Mouse (Mus musculus): ENCODE data around the gene Eml4. TPM values are rescaled to one million over a fixed set of nuclear protein-coding genes. Genes with fewer than 3 reads are reported as not detected.

The Eml4 gene
- polyA plus RNA-seq, 1 experiment from 2014 or later = 13.4 TPM

DNA sequence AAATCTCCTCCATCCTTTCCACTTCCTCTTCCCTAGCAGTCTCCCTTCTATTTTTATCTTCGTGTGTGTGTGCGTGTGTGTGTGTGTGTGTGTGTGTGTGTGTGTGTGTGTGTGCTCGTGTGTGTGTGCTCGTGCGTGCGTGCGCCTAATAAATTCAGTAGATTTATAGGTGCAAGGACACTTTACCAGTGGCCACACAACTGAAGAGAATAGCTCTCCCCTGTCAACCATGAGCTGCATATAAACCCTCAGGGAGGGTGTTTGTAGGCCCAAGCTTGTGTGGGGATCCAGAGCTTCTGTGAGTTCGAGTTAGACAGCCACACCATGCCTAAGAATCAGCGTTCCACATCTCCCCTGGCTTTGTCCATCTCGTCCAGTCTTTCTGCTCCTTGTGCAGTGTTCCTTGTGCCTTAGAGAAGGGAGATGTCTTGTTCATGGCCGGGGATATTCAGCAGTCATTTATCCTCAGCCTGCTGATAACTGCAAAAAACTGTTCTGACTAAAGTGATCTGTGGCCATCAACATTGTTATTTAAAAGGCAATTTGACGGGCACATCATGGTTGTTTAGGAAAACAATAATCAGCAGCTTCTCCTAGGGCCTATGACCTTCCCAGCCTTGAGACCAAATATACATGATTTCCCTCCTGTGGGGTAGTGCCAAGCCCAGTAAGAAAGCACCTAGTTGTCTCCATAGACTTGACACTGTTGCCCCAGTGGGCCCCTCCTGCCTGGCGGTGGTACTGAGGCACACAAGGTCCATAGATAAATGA, 10.2 kb downstream of the Eml4 start:
- DNase-seq (ENCODE audit: low spot score) = no peak
- no peak for ATAC-seq
- 74% methylated on average over 13 of the region's 13 CpGs for WGBS
- Histone ChIP-seq H3K4me1 (ENCODE audit: insufficient read depth, low read depth, low read length) (peaks cover 10% of the 10 kb centered on the region; the same call in 1 of the 2 replicates), H3K9me3 (ENCODE audit: low read length) (no peaks in the 10 kb centered on the region), H3K9ac (replicated peaks; ENCODE audit: low read depth) (no peak overlapping the region), H3K27me3 (replicated peaks; ENCODE audit: insufficient read depth, low read length) (no peaks in the 10 kb centered on the region), H3K27ac (ENCODE audit: low read length) (no peak overlapping the region), H3K4me2 (replicated peaks; ENCODE audit: low read depth, low read length) (no peak overlapping the region), H3K36me3 (ENCODE audit: insufficient read depth, low read length) (no peaks in the 10 kb centered on the region), H3K4me3 (ENCODE audit: low read depth, low read length) (no peak overlapping the region)
- TF ChIP-seq CTCF (IDR thresholded peaks at IDR 0.05) (no peak), EP300 (IDR thresholded peaks at IDR 0.05) (no peak)

DNA sequence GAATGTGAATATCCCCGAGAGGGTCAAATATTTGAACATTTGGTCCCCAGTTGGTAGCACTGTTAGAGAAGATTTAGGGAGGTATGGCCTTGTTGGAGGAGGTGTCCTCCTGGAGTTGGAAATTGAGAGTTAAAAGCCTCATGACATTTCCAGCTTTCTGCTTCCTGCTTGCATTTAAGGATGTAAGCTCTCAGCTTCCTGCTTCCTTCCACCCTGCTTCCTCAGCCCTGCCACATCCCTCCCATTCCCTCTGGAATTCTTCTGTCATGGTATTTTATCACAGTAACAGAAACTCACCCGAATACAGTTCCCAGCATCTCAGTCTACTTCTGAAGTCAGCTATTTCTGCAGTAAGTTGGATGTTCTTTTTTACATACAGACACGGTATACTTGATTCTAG, 12.3 kb downstream of the Eml4 start:
- Histone ChIP-seq H3K4me3 (ENCODE audit: low read depth, low read length) (no peak overlapping the region), H3K36me3 (ENCODE audit: insufficient read depth, low read length) (no peaks in the 10 kb centered on the region), H3K9ac (replicated peaks; ENCODE audit: low read depth) (no peak overlapping the region), H3K4me1 (ENCODE audit: insufficient read depth, low read depth, low read length) (peaks cover 10% of the 10 kb centered on the region; the same call in 1 of the 2 replicates), H3K27me3 (replicated peaks; ENCODE audit: insufficient read depth, low read length) (no peaks in the 10 kb centered on the region), H3K9me3 (ENCODE audit: low read length) (no peaks in the 10 kb centered on the region), H3K27ac (ENCODE audit: low read length) (no peak overlapping the region), H3K4me2 (replicated peaks; ENCODE audit: low read depth, low read length) (no peak overlapping the region)
- DNase-seq (ENCODE audit: low spot score) (no peak), ATAC-seq (no peak)
- 35% methylated on average over 3 of the region's 3 CpGs for WGBS
- TF ChIP-seq CTCF (IDR thresholded peaks at IDR 0.05) (no peak), EP300 (IDR thresholded peaks at IDR 0.05) (no peak)

DNA sequence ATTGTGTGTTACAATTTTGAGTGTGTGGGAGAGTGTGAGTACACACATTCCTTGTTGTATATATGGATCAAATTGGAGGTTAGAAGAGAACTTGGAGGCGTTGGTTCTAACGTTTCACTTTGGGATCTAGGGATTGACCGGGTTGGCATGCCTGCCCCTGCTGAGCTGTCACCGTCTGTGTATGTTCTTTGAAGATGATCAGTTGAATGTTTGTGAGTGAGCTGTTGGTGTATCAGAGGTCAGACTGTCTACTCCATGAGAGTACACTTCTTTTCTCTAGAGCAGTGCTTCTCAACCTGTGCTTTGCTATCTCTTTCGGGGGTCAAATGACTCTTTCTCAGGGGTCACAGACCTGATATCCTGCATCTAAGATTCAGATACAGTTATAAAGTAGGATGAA, 13.6 kb downstream of the Eml4 start:
- WGBS = 72% methylated on average over 5 of the region's 5 CpGs
- no peak overlapping the region for H3K4me2 ChIP-seq (replicated peaks; ENCODE audit: low read depth, low read length)
- DNase-seq (ENCODE audit: low spot score) (no peak), ATAC-seq (no peak)
- no peak overlapping the region for H3K4me3 ChIP-seq (ENCODE audit: low read depth, low read length)
- H3K4me1 ChIP-seq (ENCODE audit: insufficient read depth, low read depth, low read length) = peaks cover 10% of the 10 kb centered on the region; the same call in 1 of the 2 replicates
- no peak overlapping the region for H3K9ac ChIP-seq (replicated peaks; ENCODE audit: low read depth)
- no peaks in the 10 kb centered on the region for H3K27me3 ChIP-seq (replicated peaks; ENCODE audit: insufficient read depth, low read length)
- TF ChIP-seq EP300 (IDR thresholded peaks at IDR 0.05) (no peak), CTCF (IDR thresholded peaks at IDR 0.05) (no peak)
- H3K27ac ChIP-seq (ENCODE audit: low read length) = no peak overlapping the region
- H3K9me3 ChIP-seq (ENCODE audit: low read length) = no peaks in the 10 kb centered on the region
- no peaks in the 10 kb centered on the region for H3K36me3 ChIP-seq (ENCODE audit: insufficient read depth, low read length)

DNA sequence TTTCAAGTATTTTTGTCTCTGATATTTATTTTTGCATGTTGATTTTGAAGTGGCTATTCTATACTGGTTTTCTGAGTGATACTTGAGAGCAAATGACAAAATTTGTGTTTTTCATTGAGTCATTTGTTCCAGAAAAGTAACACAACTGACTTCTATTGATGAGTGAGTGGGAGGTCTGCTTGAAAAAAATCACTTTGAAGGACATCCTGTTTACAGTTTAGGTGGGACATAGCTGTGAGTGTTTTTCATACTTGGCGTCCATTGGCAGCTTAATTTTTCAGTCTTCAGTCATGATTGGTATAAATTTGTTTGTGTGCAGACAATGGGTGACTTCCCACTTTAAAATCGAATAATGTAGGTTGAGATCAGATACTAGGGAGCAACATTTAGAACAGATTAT, 14.4 kb downstream of the Eml4 start:
- Histone ChIP-seq H3K9ac (replicated peaks; ENCODE audit: low read depth) (no peak overlapping the region), H3K27ac (ENCODE audit: low read length) (peak overlapping the region; percentile 72; the same call in 1 of the 2 replicates), H3K36me3 (ENCODE audit: insufficient read depth, low read length) (no peaks in the 10 kb centered on the region), H3K4me1 (ENCODE audit: insufficient read depth, low read depth, low read length) (peaks cover 7% of the 10 kb centered on the region; the same call in 1 of the 2 replicates), H3K4me2 (replicated peaks; ENCODE audit: low read depth, low read length) (no peak overlapping the region), H3K27me3 (replicated peaks; ENCODE audit: insufficient read depth, low read length) (no peaks in the 10 kb centered on the region), H3K9me3 (ENCODE audit: low read length) (no peaks in the 10 kb centered on the region), H3K4me3 (ENCODE audit: low read depth, low read length) (no peak overlapping the region)
- WGBS = 34% methylated on average over 2 of the region's 2 CpGs
- TF ChIP-seq CTCF (IDR thresholded peaks at IDR 0.05) (no peak), EP300 (IDR thresholded peaks at IDR 0.05) (no peak)
- DNase-seq (ENCODE audit: low spot score) = no peak
- no peak for ATAC-seq

DNA sequence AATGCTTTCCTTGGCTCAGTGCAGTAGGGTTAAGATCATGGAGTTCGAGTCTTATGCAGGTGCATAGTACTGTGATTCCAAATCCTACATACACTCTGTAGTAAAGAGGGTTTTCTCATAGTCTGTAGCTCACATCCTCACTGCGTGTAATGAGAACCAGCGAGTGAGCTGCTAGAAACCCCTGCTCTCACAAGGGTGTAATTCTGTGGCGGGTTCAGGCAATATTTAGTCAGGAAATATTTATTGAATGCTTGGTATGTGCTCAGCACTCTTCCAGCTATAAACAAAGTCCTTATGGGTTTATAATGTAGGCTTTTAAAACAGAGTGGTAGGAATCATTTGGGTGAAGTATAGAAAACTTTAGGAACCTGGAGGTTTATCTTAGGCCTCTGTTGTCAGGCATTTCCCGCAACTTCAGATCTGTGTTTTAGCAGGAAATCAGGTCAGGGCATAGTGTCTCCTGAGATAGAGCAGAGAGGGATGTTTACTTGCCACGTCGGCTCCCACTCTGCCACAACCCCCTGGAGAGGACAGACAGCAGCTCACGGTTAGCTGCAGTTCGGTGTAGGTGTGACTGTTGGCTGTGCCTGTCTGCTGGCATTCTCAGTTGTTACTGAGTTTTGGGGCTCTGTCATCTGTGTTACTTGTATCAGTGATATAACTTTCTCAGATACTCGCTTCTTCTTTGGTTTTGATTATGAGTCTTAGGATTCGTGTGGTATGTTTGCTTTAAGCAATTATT, 15.1 kb downstream of the Eml4 start:
- H3K27me3 ChIP-seq (replicated peaks; ENCODE audit: insufficient read depth, low read length) = no peaks in the 10 kb centered on the region
- H3K36me3 ChIP-seq (ENCODE audit: insufficient read depth, low read length) = no peaks in the 10 kb centered on the region
- DNase-seq (ENCODE audit: low spot score) = no peak
- no peak overlapping the region for H3K4me3 ChIP-seq (ENCODE audit: low read depth, low read length)
- H3K9ac ChIP-seq (replicated peaks; ENCODE audit: low read depth) = no peak overlapping the region
- TF ChIP-seq EP300 (IDR thresholded peaks at IDR 0.05) = peak; percentile 32; the same call in 1 of the 2 replicates
- TF ChIP-seq CTCF (IDR thresholded peaks at IDR 0.05) = no peak
- H3K9me3 ChIP-seq (ENCODE audit: low read length) = no peaks in the 10 kb centered on the region
- H3K4me1 ChIP-seq (ENCODE audit: insufficient read depth, low read depth, low read length) = peaks cover 7% of the 10 kb centered on the region; the same call in 1 of the 2 replicates
- peak overlapping the region; percentile 72 for H3K27ac ChIP-seq (ENCODE audit: low read length)
- peak; percentile 54 for ATAC-seq
- 16% methylated on average over 11 of the region's 11 CpGs for WGBS
- H3K4me2 ChIP-seq (replicated peaks; ENCODE audit: low read depth, low read length) = peak overlapping the region; percentile 35

DNA sequence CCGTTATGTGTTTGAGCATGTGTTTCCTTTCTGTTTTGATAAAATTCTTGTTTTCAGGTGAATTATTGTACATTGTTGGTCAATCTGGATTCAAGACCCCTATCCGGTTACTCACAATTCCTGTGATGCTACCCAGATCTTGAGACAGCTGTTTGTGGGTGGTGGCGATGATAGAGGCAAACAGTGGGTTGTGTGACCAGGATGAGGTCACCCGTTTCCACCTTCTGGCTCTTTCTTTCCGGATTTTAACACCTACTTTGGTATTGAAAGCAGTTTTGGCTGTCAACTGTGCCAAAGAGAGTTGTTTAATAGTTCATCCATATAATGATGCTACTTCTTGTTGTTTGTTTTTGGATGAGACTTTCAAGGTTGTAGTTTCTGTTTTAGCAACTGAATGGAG, 16.7 kb downstream of the Eml4 start:
- ATAC-seq (no peak), DNase-seq (ENCODE audit: low spot score) (no peak)
- no peaks in the 10 kb centered on the region for H3K27me3 ChIP-seq (replicated peaks; ENCODE audit: insufficient read depth, low read length)
- H3K9me3 ChIP-seq (ENCODE audit: low read length) = no peaks in the 10 kb centered on the region
- H3K4me2 ChIP-seq (replicated peaks; ENCODE audit: low read depth, low read length) = no peak overlapping the region
- no peak overlapping the region for H3K4me3 ChIP-seq (ENCODE audit: low read depth, low read length)
- H3K27ac ChIP-seq (ENCODE audit: low read length) = no peak overlapping the region
- 75% methylated on average over 5 of the region's 5 CpGs for WGBS
- H3K9ac ChIP-seq (replicated peaks; ENCODE audit: low read depth) = no peak overlapping the region
- peaks cover 7% of the 10 kb centered on the region; the same call in 1 of the 2 replicates for H3K4me1 ChIP-seq (ENCODE audit: insufficient read depth, low read depth, low read length)
- TF ChIP-seq CTCF (IDR thresholded peaks at IDR 0.05) (no peak), EP300 (IDR thresholded peaks at IDR 0.05) (no peak)
- H3K36me3 ChIP-seq (ENCODE audit: insufficient read depth, low read length) = no peaks in the 10 kb centered on the region

All from lung, postnatal 0 days (tissue).